Mouse (Mus musculus) yolk sac, embryonic 10.5 days (tissue): ENCODE measurements around the gene Gm10720.
"Not testable (repeated sequence)": the region's sequence is repeated elsewhere in the genome, so short reads cannot be mapped to it uniquely, and the experiment has no call there.

Experiments
- DNase-seq: peaks from one replicate; pipeline ENCODE4 v3.0.0-alpha.2; 2017; ENCODE audit warnings: low spot score

Gm10720 gene

DNA sequence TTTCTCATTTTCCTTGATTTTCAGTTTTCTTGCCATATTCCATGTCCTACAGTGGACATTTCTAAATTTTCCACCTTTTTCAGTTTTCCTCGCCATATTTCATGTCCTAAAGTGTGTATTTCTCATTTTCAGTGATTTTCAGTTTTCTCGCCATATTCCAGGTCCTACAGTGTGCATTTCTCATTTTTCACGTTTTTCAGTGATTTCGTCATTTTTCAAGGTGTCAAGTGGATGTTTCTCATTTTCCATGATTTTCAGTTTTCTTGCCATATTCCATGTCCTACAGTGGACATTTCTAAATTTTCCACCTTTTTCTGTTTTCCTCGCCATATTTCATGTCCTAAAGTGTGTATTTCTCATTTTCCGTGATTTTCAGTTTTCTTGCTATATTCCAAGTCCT is 10.2 kb downstream of the Gm10720 start:
- not testable (repeated sequence) for DNase-seq

DNA sequence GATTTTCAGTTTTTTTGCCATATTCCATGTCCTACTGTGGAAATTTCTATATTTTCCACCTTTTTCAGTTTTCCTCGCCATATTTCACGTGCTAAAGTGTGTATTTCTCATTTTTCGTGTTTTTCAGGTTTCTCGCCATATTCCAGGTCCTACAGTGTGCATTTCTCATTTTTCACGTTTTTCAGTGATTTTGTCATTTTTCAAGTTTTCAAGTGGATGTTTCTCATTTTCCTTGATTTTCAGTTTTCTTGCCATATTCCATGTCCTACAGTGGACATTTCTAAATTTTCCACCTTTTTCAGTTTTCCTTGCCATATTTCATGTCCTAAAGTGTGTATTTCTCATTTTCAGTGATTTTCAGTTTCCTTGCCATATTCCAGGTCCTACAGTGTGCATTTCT is 10.7 kb downstream of the Gm10720 start:
- DNase-seq: not testable (repeated sequence)

DNA sequence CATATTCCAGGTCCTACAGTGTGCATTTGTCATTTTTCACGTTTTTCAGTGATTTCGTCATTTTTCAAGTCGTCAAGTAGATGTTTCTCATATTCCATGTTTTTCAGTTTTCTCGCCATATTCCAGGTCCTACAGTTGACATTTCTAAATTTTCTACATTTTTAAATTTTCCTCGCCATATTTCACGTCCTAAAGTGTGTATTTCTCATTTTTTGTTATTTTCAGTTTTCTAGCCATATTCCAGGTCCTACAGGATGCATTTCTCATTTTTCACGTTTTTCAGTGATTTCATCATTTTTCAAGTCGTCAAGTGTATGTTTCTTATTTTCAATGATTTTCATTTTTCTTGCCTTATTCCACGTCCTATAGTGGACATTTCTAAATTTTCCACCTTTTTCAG is 11.3 kb downstream of the Gm10720 start:
- not testable (repeated sequence) for DNase-seq

DNA sequence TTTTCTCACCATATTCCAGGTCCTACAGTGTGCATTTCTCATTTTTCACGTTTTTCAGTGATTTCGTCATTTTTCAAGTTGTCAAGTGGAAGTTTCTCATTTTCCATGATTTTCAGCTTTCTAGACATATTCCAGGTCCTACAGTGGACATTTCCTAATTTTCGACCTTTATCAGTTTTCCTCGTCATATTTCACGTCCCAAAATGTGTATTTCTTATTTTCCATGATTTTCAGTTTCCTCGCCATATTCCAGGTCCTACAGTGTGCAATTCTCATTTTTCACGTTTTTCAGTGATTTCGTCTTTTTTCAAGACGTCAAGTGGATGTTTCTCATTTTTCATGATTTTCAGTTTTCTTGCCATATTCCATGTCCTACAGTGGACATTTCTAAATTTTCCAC is 11.7 kb downstream of the Gm10720 start:
- peak; percentile 74 for DNase-seq

DNA sequence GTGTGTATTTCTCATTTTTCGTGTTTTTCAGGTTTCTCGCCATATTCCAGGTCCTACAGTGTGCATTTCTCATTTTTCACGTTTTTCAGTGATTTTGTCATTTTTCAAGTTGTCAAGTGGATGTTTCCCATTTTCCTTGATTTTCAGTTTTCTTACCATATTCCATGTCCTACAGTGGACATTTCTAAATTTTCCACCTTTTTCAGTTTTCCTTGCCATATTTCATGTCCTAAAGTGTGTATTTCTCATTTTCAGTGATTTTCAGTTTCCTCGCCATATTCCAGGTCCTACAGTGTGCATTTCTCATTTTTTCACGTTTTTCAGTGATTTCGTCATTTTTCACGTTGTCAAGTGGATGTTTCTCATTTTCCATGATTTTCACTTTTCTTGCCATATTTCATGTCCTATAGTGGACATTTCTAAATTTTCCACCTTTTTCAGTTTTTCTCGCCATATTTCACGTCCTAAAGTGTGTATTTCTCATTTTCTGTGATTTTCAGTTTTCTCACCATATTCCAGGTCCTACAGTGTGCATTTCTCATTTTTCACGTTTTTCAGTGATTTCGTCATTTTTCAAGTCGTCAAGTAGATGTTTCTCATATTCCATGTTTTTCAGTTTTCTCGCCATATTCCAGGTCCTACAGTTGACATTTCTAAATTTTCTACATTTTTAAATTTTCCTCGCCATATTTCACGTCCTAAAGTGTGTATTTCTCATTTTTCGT is 14.0 kb downstream of the Gm10720 start:
- not testable (repeated sequence) for DNase-seq

DNA sequence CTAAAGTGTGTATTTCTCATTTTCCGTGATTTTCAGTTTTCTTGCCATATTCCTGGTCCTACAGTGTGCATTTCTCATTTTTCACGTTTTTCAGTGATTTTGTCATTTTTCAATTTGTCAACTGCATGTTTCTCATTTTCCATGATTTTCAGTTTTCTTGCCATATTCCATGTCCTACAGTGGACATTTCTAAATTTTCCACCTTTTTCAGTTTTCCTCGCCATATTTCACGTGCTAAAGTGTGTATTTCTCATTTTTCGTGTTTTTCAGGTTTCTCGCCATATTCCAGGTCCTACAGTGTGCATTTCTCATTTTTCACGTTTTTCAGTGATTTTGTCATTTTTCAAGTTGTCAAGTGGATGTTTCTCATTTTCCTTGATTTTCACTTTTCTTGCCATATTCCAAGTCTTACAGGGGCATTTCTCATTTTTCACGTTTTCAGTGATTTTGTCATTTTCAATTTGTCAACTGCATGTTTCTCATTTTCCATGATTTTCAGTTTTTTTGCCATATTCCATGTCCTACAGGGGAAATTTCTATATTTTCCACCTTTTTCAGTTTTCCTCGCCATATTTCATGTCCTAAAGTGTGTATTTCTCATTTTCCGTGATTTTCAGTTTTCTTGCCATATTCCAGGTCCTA is 15.3 kb downstream of the Gm10720 start:
- DNase-seq: peak; percentile 97

DNA sequence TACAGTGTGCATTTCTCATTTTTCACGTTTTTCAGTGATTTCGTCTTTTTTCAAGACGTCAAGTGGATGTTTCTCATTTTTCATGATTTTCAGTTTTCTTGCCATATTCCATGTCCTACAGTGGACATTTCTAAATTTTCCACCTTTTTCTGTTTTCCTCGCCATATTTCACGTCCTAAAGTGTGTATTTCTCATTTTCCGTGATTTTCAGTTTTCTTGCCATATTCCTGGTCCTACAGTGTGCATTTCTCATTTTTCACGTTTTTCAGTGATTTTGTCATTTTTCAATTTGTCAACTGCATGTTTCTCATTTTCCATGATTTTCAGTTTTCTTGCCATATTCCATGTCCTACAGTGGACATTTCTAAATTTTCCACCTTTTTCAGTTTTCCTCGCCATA is 18.8 kb downstream of the Gm10720 start, which contains the start of gene Gm17535:
Gene Gm17535 (plus strand): TSS at position 301 of the 400 bp plus-strand sequence.
- DNase-seq: not testable (repeated sequence)

DNA sequence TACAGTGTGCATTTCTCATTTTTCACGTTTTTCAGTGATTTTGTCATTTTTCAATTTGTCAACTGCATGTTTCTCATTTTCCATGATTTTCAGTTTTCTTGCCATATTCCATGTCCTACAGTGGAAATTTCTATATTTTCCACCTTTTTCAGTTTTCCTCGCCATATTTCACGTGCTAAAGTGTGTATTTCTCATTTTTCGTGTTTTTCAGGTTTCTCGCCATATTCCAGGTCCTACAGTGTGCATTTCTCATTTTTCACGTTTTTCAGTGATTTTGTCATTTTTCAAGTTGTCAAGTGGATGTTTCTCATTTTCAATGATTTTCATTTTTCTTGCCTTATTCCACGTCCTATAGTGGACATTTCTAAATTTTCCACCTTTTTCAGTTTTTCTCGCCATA is 21.1 kb downstream of the Gm10720 start, which contains the start of gene Gm10715:
Gene Gm10715 (plus strand): TSS at position 301 of the 400 bp plus-strand sequence.
- not testable (repeated sequence) for DNase-seq

DNA sequence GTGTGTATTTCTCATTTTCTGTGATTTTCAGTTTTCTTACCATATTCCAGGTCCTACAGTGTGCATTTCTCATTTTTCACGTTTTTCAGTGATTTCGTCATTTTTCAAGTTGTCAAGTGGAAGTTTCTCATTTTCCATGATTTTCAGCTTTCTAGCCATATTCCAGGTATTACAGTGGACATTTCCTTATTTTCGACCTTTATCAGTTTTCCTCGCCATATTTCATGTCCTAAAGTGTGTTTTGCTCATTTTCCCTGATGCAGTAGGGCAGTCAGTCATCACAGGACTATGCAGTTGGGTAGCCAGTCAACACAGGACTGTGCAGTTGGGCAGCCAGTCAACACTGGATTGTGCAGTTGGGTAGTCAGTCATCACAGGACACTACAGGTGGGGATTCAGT is 22.7 kb downstream of the Gm10720 start:
- DNase-seq: not testable (repeated sequence)
